Mouse (Mus musculus): ENCODE measurements at regions not wholly inside any gene's neighbourhood (a gene's known extent, or its start where the extent isn't known, plus 50 kb on each side); places are given as distances from the start of the nearest gene placed in this dataset.
"Not testable (repeated sequence)": the region's sequence is repeated elsewhere in the genome, so short reads cannot be mapped to it uniquely, and the experiment has no call there.

DNA sequence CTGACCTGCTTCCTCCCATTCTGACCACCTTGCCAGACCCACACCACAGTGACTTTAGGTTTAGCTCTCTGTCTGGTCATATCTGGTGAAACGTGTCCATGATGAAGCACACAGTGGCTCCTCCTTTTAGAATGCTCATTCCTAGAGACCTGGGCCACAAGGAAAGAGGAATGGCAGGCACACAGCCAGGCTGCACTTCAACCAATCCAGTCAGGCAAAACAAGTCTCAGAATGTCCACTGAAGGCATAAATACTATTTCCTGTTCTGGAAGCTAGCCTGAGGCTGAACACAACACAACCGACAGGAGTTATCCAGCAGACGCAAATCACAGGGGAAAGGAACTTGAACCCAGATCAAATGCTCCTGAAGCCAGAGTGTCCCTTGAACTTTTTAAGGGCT, 235.4 kb upstream of the Jarid2 start:
- DNase-seq (ENCODE audit: low spot score) (no peak), ATAC-seq (replicated peaks; ENCODE audit: low FRiP score, low TSS enrichment, low read depth) (no peak)
- H3K4me3 ChIP-seq (ENCODE audit: low read depth, low read length): no peak overlapping the region
- H3K9me3 ChIP-seq (ENCODE audit: control insufficient read depth, low read length): no peaks in the 10 kb centered on the region
- H3K36me3 ChIP-seq (ENCODE audit: control insufficient read depth, insufficient read depth, low read length): no peaks in the 10 kb centered on the region
- no peaks in the 10 kb centered on the region for H3K27me3 ChIP-seq (replicated peaks; ENCODE audit: control insufficient read depth, insufficient read depth, low read length)
- H3K4me1 ChIP-seq (replicated peaks; ENCODE audit: control insufficient read depth, insufficient read depth, low read length): 0 out of 2 replicates have a peak, but pooled peaks cover 10% of the 10 kb centered on the region
- no peak overlapping the region for H3K27ac ChIP-seq (ENCODE audit: low read depth)
- WGBS: 43% methylated on average over 3 of the region's 3 CpGs
- no peak overlapping the region for H3K4me2 ChIP-seq (ENCODE audit: low read length)
- no peak overlapping the region for H3K9ac ChIP-seq (ENCODE audit: low read length)

DNA sequence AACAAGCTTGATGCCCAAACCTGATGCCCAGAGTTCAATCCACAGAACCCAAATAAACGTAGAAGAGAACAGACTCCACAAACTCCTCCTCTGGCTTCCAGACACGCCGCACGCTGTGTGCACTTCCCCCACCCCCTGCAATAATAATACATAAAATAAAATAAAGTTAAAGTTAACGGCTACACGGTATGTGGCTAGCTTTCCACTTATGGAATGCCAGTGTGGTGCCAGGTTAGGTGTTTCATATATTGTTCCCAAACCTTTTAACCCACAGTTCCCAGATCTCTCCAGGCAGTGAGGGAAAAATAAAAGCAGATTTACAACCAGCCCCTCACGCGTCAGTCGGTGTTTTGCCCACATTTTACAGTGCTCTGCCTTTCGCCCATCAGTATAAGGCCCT, 233.8 kb upstream of the Jarid2 start:
- Histone ChIP-seq H3K27me3 (replicated peaks; ENCODE audit: control insufficient read depth, insufficient read depth, low read length) (no peaks in the 10 kb centered on the region), H3K9me3 (ENCODE audit: control insufficient read depth, low read length) (no peaks in the 10 kb centered on the region), H3K9ac (ENCODE audit: low read length) (no peak overlapping the region), H3K4me2 (ENCODE audit: low read length) (no peak overlapping the region), H3K36me3 (ENCODE audit: control insufficient read depth, insufficient read depth, low read length) (no peaks in the 10 kb centered on the region), H3K27ac (ENCODE audit: low read depth) (no peak overlapping the region), H3K4me3 (ENCODE audit: low read depth, low read length) (no peak overlapping the region), H3K4me1 (replicated peaks; ENCODE audit: control insufficient read depth, insufficient read depth, low read length) (0 out of 2 replicates have a peak, but pooled peaks cover 10% of the 10 kb centered on the region)
- no peak for ATAC-seq (replicated peaks; ENCODE audit: low FRiP score, low TSS enrichment, low read depth)
- 67% methylated on average over 10 of the region's 10 CpGs for WGBS
- no peak for DNase-seq (ENCODE audit: low spot score)

DNA sequence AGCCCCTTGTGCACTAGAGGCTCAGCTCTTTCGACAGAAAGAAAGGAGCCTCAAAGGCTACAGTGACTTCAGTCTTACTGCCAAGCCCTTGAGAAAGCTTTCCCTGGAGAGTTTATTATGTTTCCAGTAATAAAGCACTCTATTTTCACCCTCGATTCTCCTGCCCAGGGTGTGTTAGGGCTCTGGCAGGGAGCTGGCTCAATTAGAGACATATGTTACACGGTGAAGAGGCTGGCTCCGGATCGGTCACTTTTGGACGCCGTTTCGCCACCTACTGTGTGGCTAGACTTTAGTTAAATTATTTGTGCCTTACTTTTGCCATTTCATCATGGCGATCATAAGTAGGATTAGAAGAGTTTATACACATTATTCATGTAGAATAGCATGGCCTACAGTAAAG, 232.7 kb upstream of the Jarid2 start:
- WGBS: 64% methylated on average over 9 of the region's 9 CpGs
- no peak for ATAC-seq (replicated peaks; ENCODE audit: low FRiP score, low TSS enrichment, low read depth)
- H3K4me2 ChIP-seq (ENCODE audit: low read length): no peak overlapping the region

DNA sequence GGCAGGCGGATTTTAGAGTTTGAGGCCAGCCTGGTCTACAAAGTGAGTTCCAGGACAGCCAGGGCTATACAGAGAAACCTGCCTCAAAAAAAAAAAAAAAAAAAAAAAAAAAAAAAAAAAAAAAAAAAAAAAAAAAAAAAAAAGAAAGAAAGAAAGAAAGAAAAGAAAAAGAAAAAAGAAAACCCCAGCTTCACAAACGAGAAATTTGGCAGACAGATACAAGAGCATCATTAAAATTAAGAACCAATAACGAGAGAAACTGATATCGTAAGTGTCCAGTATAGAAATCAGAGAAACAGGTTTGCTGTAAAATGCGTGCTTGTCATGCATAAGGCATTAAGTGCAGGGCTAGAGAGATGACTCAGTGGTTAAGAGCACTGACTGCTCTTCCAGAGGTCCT, 228.4 kb upstream of the Jarid2 start:
- H3K36me3 ChIP-seq (ENCODE audit: control insufficient read depth, insufficient read depth, low read length); H3K27ac ChIP-seq (ENCODE audit: low read depth); H3K9ac ChIP-seq (ENCODE audit: low read length); ATAC-seq (replicated peaks; ENCODE audit: low FRiP score, low TSS enrichment, low read depth); H3K4me3 ChIP-seq (ENCODE audit: low read depth, low read length); H3K27me3 ChIP-seq (replicated peaks; ENCODE audit: control insufficient read depth, insufficient read depth, low read length); DNase-seq (ENCODE audit: low spot score); H3K4me2 ChIP-seq (ENCODE audit: low read length); H3K9me3 ChIP-seq (ENCODE audit: control insufficient read depth, low read length): not testable (repeated sequence)
- WGBS: 83% methylated on average over 5 of the region's 5 CpGs
- peaks cover 17% of the 10 kb centered on the region; the same call in 1 of the 2 replicates for H3K4me1 ChIP-seq (replicated peaks; ENCODE audit: control insufficient read depth, insufficient read depth, low read length)

More for the DNA sequence above, 232.7 kb upstream of the Jarid2 start:
- H3K27me3 ChIP-seq (replicated peaks; ENCODE audit: control insufficient read depth, insufficient read depth, low read length): no peaks in the 10 kb centered on the region
- no peak overlapping the region for H3K4me3 ChIP-seq (ENCODE audit: low read depth, low read length)
- no peak overlapping the region for H3K9ac ChIP-seq (ENCODE audit: low read length)
- peaks cover 5% of the 10 kb centered on the region; the same call in 1 of the 2 replicates for H3K4me1 ChIP-seq (replicated peaks; ENCODE audit: control insufficient read depth, insufficient read depth, low read length)
- DNase-seq (ENCODE audit: low spot score): no peak
- H3K9me3 ChIP-seq (ENCODE audit: control insufficient read depth, low read length): no peaks in the 10 kb centered on the region
- no peak overlapping the region for H3K27ac ChIP-seq (ENCODE audit: low read depth)
- no peaks in the 10 kb centered on the region for H3K36me3 ChIP-seq (ENCODE audit: control insufficient read depth, insufficient read depth, low read length)

DNA sequence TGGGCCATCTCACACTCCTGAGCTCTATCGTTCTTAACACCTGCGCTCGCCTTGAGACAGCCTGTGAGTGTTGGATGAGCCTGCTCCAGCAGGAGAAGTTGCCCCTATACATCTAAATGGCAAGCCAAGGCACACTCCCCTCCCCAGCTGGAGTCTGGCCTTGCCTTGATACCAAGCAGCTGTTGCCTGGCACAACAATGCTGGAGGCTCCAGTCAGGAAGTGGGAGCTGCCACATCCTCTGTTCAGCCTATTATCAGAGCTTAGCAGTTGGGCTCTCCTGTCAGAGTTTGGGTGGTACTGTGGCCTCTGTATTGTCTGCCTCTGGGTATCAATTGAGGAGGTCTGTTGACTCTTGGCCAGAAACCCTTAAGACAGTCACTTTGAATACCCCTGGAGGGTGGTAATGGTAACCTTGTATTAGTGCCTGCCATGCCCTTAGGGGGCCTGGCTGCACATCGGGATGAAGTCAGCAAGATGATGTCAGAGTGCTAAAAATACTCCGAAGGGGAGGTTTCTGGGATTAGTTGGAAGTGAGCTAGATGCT, 227.4 kb upstream of the Jarid2 start:
- H3K9me3 ChIP-seq (ENCODE audit: control insufficient read depth, low read length): no peaks in the 10 kb centered on the region
- H3K4me1 ChIP-seq (replicated peaks; ENCODE audit: control insufficient read depth, insufficient read depth, low read length): peaks cover 18% of the 10 kb centered on the region; the same call in 1 of the 2 replicates
- H3K9ac ChIP-seq (ENCODE audit: low read length): no peak overlapping the region
- no peak overlapping the region for H3K4me2 ChIP-seq (ENCODE audit: low read length)
- no peak overlapping the region for H3K27ac ChIP-seq (ENCODE audit: low read depth)
- no peaks in the 10 kb centered on the region for H3K27me3 ChIP-seq (replicated peaks; ENCODE audit: control insufficient read depth, insufficient read depth, low read length)
- 55% methylated on average over 5 of the region's 5 CpGs for WGBS
- no peak overlapping the region for H3K4me3 ChIP-seq (ENCODE audit: low read depth, low read length)
- no peaks in the 10 kb centered on the region for H3K36me3 ChIP-seq (ENCODE audit: control insufficient read depth, insufficient read depth, low read length)
- DNase-seq (ENCODE audit: low spot score) (no peak), ATAC-seq (replicated peaks; ENCODE audit: low FRiP score, low TSS enrichment, low read depth) (no peak)

DNA sequence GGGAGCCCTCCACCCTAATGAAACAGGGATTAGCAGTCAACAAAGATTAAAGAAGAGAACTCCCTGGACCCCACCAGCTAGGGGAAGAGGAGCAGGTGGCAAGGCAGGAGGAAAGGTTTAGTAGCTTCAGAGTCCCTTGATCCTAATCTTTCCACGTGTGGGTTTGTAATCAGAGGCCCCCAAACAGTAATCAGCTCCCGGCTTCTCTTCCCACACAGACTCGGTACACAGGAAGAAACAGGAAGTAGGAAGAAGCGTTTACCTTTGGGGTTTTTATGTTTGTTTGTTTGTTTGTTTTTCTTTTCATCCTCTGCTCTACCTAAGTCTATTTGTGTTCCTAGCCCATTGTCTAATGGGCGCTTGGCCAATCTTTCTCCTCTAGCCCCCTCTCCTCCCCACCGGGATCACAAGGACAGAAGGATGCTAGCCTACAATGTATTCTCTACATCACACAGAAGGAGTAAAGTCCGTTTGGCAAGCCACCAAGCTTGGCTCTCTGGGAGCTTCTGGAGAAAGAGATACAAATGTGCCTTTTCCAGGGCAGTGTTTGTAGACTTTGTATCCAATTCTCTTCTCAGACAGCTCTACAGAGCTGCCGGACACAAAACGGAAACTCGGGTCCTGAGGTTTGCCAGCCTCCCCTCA, 226.5 kb upstream of the Jarid2 start:
- H3K36me3 ChIP-seq (ENCODE audit: control insufficient read depth, insufficient read depth, low read length): no peaks in the 10 kb centered on the region
- no peak for DNase-seq (ENCODE audit: low spot score)
- ATAC-seq (replicated peaks; ENCODE audit: low FRiP score, low TSS enrichment, low read depth): no peak
- no peak overlapping the region for H3K4me2 ChIP-seq (ENCODE audit: low read length)
- H3K9me3 ChIP-seq (ENCODE audit: control insufficient read depth, low read length): no peaks in the 10 kb centered on the region
- no peak overlapping the region for H3K27ac ChIP-seq (ENCODE audit: low read depth)
- no peaks in the 10 kb centered on the region for H3K27me3 ChIP-seq (replicated peaks; ENCODE audit: control insufficient read depth, insufficient read depth, low read length)
- no peak overlapping the region for H3K9ac ChIP-seq (ENCODE audit: low read length)
- no peak overlapping the region for H3K4me3 ChIP-seq (ENCODE audit: low read depth, low read length)
- H3K4me1 ChIP-seq (replicated peaks; ENCODE audit: control insufficient read depth, insufficient read depth, low read length): peaks cover 19% of the 10 kb centered on the region; the same call in 1 of the 2 replicates
- WGBS: 53% methylated on average over 10 of the region's 10 CpGs

DNA sequence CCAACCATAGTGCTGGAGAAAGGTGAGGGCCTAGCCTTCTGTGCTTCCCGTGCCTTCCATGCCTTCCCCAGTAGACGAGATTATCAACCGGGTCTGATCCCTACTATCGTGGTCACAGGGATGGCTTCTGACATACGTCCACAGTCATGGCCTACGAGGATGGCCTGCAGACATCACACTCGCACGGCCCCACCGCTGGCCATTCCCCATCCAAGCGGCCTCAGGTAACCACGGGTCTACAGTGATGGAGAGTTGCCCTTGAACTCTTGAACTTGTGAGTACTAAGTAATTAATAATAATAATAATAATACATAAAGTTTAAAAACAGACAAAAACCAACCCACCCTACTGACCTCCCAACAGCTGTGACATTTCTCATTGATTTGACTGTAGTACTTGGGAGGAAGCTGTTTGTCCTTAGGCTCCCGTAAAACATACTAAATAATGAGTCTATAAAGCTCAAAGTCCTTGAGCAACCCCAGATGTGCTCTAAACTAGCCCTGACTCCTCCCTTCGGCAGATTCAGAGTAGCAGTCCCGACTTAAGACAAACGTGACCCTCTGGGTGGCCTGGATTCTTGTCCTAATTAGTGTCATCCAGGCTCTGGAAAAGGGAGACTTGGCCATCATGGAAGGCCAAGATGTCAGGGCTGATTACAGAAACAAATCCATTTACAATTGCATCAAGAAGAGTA, 225.9 kb upstream of the Jarid2 start:
- H3K36me3 ChIP-seq (ENCODE audit: control insufficient read depth, insufficient read depth, low read length): no peaks in the 10 kb centered on the region
- H3K4me1 ChIP-seq (replicated peaks; ENCODE audit: control insufficient read depth, insufficient read depth, low read length): peaks cover 19% of the 10 kb centered on the region; the same call in 1 of the 2 replicates
- no peak overlapping the region for H3K9ac ChIP-seq (ENCODE audit: low read length)
- DNase-seq (ENCODE audit: low spot score) (peak; percentile 60), ATAC-seq (replicated peaks; ENCODE audit: low FRiP score, low TSS enrichment, low read depth) (0 out of 2 replicates have a peak, but pooled peaks have one; percentile 27)
- no peak overlapping the region for H3K4me3 ChIP-seq (ENCODE audit: low read depth, low read length)
- WGBS: 56% methylated on average over 15 of the region's 15 CpGs
- no peaks in the 10 kb centered on the region for H3K9me3 ChIP-seq (ENCODE audit: control insufficient read depth, low read length)
- no peaks in the 10 kb centered on the region for H3K27me3 ChIP-seq (replicated peaks; ENCODE audit: control insufficient read depth, insufficient read depth, low read length)
- H3K27ac ChIP-seq (ENCODE audit: low read depth): no peak overlapping the region
- no peak overlapping the region for H3K4me2 ChIP-seq (ENCODE audit: low read length)

DNA sequence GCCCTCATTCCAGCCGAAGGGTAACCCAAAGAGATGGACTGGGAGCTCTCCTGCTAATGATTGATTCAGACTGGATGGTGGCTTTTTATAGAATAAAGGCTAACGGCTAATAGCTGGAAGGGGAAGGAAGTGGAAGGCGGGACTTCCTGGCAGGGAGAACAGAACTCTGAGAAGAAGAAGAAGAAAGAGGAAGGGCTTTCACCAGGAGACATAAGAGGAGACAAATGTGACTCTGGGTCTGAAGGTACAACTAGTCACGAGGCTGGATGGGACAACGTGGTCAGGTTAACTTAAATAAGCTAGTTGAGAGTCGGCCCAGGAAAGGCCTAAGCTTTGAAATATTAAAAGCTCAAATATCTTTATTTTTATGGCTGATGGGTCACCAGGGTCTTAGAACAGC, 224.8 kb upstream of the Jarid2 start:
- H3K4me3 ChIP-seq (ENCODE audit: low read depth, low read length): no peak overlapping the region
- H3K4me1 ChIP-seq (replicated peaks; ENCODE audit: control insufficient read depth, insufficient read depth, low read length): peaks cover 19% of the 10 kb centered on the region; the same call in 1 of the 2 replicates
- no peaks in the 10 kb centered on the region for H3K36me3 ChIP-seq (ENCODE audit: control insufficient read depth, insufficient read depth, low read length)
- no peaks in the 10 kb centered on the region for H3K27me3 ChIP-seq (replicated peaks; ENCODE audit: control insufficient read depth, insufficient read depth, low read length)
- no peaks in the 10 kb centered on the region for H3K9me3 ChIP-seq (ENCODE audit: control insufficient read depth, low read length)
- no peak overlapping the region for H3K9ac ChIP-seq (ENCODE audit: low read length)
- no peak overlapping the region for H3K27ac ChIP-seq (ENCODE audit: low read depth)
- H3K4me2 ChIP-seq (ENCODE audit: low read length): no peak overlapping the region
- ATAC-seq (replicated peaks; ENCODE audit: low FRiP score, low TSS enrichment, low read depth) (no peak), DNase-seq (ENCODE audit: low spot score) (no peak)
- 82% methylated on average over 6 of the region's 6 CpGs for WGBS

Measured in intestine, embryonic 14.5 days (tissue).